Mouse (Mus musculus): ENCODE results near the gene B830017H08Rik. TPM values are rescaled to one million over a fixed set of nuclear protein-coding genes. Genes with fewer than 3 reads are reported as not detected.

Gene B830017H08Rik
- not detected in 4 replicates for total RNA-seq (2023; ENCODE audit: inconsistent age)

GRCm38 (mm10) chr16:17832821-17833220, at the start of gene B830017H08Rik:
B830017H08Rik (plus strand) TSS chr16:17833121.

GRCm38 (mm10) chr16:17796971-17797811, 35.7 kb upstream of the B830017H08Rik start, which contains the start of gene Scarf2:
Scarf2 (plus strand) TSS chr16:17797282.

GRCm38 (mm10) chr16:17838051-17838450, 5.1 kb downstream of the B830017H08Rik start, which contains the start of gene Car15:
Car15 (minus strand) TSS chr16:17838364.

Other genes with a start within 250 kb of the B830017H08Rik start
- gene Slc7a4, start 249.9 kb upstream of the B830017H08Rik start, total RNA-seq (2023; ENCODE audit: inconsistent age): not detected in 4 replicates
- gene Smpd4, start 213.8 kb upstream of the B830017H08Rik start, total RNA-seq (2023; ENCODE audit: inconsistent age): 48.5 to 64.1 TPM (median 53.1 TPM) in 4 replicates
- gene Ccdc74a, start 186.7 kb upstream of the B830017H08Rik start, total RNA-seq (2023; ENCODE audit: inconsistent age): not detected in 4 replicates
- gene Med15, start 100.2 kb upstream of the B830017H08Rik start, total RNA-seq (2023; ENCODE audit: inconsistent age): 126 to 138 TPM (median 127 TPM) in 4 replicates
- 10.9 to 21.7 TPM (median 12.8 TPM) in 4 replicates for gene Klhl22, start 73.5 kb upstream of the B830017H08Rik start, total RNA-seq (2023; ENCODE audit: inconsistent age)
- gene Scarf2, start 35.8 kb upstream of the B830017H08Rik start, total RNA-seq (2023; ENCODE audit: inconsistent age): 0.24 to 0.26 TPM (median 0.24 TPM) in 3 of 4 replicates, not detected in the other
- gene Car15, start 5.2 kb downstream of the B830017H08Rik start, total RNA-seq (2023; ENCODE audit: inconsistent age): 13.5 to 20.7 TPM (median 15.1 TPM) in 4 replicates
- gene Gm20518, start 58.5 kb downstream of the B830017H08Rik start, total RNA-seq (2023; ENCODE audit: inconsistent age): 2.6 to 3.5 TPM (median 2.9 TPM) in 4 replicates
- not detected in 4 replicates for gene Tssk1, start 61.1 kb downstream of the B830017H08Rik start, total RNA-seq (2023; ENCODE audit: inconsistent age)
- 64.1 to 71.8 TPM (median 67.0 TPM) in 4 replicates for gene Dgcr2, start 65.4 kb downstream of the B830017H08Rik start, total RNA-seq (2023; ENCODE audit: inconsistent age)
- gene Tssk2, start 65.5 kb downstream of the B830017H08Rik start, total RNA-seq (2023; ENCODE audit: inconsistent age): not detected in 4 replicates
- gene Ess2, start 78.2 kb downstream of the B830017H08Rik start, total RNA-seq (2023; ENCODE audit: inconsistent age): 56.0 to 63.9 TPM (median 58.8 TPM) in 4 replicates
- gene Gsc2, start 81.9 kb downstream of the B830017H08Rik start, total RNA-seq (2023; ENCODE audit: inconsistent age): not detected in 4 replicates
- gene Slc25a1, start 95.1 kb downstream of the B830017H08Rik start, total RNA-seq (2023; ENCODE audit: inconsistent age): 24.4 to 32.4 TPM (median 27.8 TPM) in 4 replicates
- gene Vpreb2, start 147.3 kb downstream of the B830017H08Rik start, total RNA-seq (2023; ENCODE audit: inconsistent age): not detected in 4 replicates
- 19.0 to 24.7 TPM (median 23.8 TPM) in 4 replicates for gene Dgcr6, start 219.7 kb downstream of the B830017H08Rik start, total RNA-seq (2023; ENCODE audit: inconsistent age)